Mouse (Mus musculus) layer of hippocampus, adult 2 months (tissue): ENCODE data around the gene Tnfaip1. TPM values are rescaled to one million over a fixed set of nuclear protein-coding genes. Genes with fewer than 3 reads are reported as not detected.

Experiments used
- DNase-seq, 2 experiments: peaks; one replicate each; pipeline ENCODE4 v3.0.0; 2022; ENCODE audit warnings: low spot score in 2 of 2
- H3K27ac ChIP-seq: fragments of 200-600 bp; 2 replicates; pipeline ENCODE4 v1.8.1; 2022
- H3K4me3 ChIP-seq: fragments of 200-600 bp; 2 replicates; pipeline ENCODE4 v1.8.1; 2022; ENCODE audit warnings: mild to moderate bottlenecking
- CTCF ChIP-seq: fragments of 200-600 bp; conservative IDR thresholded peaks from 2 replicates; pipeline ENCODE4 v1.8.1; 2022; ENCODE audit warnings: antibody characterized with exemption, mild to moderate bottlenecking, moderate library complexity
- total RNA-seq, 2 experiments: library from RNA; stranded (reverse); gene quantifications; 2 replicates each; pipeline ENCODE4 v1.2.3; 2021

Gene Tnfaip1
- total RNA-seq, 2 experiments from 2014 or later, result 29.9 to 31.3 TPM

DNA sequence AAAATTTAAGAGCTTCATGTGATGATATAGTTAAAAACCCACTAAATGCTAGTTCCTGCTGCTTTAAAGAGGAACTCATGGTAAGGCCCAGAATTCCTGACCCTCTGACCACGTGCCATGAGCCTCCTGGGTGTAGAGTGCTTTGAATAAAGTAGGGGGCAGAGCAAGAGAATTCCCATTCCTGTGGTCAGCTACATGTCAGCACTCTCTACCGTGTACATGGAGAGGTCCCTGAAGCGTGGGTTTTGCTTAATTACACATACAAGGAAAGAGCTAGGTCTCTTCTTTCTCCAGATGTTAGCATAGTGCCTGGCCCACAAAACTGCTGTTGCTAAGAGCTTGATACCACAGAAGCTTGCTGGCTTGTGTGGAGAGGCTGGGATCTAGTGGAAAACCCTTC, 30.7 kb downstream of the Tnfaip1 start:
- no peak for DNase-seq

DNA sequence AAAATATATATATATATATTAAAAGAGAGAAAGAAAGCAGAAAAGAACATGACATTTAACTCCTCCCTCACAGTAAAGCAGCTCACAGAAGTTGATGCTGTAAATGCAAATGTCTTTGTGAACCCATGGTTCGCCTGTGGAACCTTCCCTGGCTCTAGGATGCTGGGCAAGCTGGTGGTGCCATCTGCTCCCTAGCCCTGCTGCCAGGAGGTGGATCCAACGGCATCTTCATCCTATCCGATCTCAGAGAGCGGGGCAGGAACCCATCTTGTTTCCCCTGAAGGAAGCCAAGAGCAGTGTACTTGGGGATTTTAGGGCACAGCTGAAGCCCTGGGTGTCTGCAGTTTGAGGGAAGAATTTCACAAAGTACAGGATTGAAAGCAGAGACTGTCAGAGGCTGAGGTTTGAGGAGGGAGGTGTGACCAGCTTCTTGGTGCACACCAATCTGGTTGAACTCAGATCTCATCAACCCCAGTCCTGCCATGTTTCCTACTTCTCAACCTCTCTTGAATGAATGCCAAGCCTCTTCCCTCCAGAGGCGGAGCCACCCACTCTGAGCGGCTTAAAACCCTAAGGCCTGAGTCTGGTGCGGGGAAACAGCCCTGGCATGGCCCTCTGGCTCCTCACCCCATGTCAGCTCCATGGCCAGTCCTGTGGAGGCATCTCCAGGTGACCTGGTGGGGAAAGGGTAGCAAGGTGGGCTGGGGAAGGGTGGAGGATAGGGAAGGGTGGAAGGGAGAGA, 33.1 kb downstream of the Tnfaip1 start, which contains the start of gene Sebox:
Gene Sebox, plus strand, starts transcription at position 539 of the 742 bp plus-strand sequence.
- no peak for TF ChIP-seq CTCF
- DNase-seq, result peak; percentile 66 to 69
- Histone ChIP-seq H3K4me3 (no peak within 1 kb of the TSS), H3K27ac (peak within 1 kb of the TSS; percentile 77)

More for the DNA sequence above, 30.7 kb downstream of the Tnfaip1 start:
- H3K4me3 ChIP-seq, result no peak overlapping the region
- no peak overlapping the region for H3K27ac ChIP-seq
- no peak for TF ChIP-seq CTCF

DNA sequence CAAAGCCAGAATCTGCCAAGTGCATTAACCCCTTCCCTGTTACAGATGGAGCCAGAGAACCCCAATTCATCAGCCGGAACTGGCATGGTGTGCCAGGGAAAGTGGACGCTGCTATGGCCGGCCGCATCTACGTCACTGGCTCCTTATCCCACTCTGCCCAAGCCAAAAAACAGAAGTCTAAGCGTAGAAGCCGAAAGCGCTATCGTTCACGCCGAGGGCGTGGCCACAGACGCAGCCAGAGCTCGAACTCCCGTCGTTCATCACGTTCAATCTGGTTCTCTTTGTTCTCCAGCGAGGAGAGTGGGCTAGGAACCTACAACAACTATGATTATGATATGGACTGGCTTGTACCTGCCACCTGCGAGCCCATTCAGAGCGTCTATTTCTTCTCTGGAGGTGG, 34.6 kb downstream of the Tnfaip1 start:
- H3K27ac ChIP-seq, result no peak overlapping the region
- no peak overlapping the region for H3K4me3 ChIP-seq
- DNase-seq, result no peak
- no peak for TF ChIP-seq CTCF

DNA sequence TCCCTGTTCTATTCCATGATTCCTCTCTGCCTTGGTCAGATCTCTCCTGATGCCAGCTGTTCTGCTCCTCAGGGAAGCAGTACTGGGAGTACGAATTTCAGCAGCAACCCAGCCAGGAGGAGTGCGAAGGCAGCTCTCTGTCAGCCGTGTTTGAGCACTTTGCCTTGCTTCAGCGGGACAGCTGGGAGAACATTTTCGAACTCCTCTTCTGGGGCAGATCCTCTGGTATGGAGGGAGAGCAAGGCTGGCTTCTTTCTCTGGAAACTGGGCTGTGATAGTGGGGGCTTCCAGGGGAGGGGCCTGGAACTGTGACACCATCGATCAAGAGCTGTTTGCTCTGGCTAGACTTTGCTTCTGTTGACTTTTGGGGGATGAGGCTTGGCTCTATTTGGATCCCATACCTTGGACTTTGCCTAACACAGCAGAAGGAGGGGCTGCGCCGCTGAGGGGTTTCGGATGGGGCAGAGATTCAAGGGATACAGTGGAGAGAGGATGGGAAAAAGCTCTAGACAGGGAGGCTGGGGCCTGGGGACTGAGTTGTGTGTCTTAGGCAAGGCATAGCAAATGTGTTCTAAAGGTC, 35.4 kb downstream of the Tnfaip1 start:
- TF ChIP-seq CTCF, result no peak
- H3K4me3 ChIP-seq, result peak overlapping the region; percentile 3; the same call in 1 of the 2 replicates
- H3K27ac ChIP-seq, result no peak overlapping the region
- no peak for DNase-seq

DNA sequence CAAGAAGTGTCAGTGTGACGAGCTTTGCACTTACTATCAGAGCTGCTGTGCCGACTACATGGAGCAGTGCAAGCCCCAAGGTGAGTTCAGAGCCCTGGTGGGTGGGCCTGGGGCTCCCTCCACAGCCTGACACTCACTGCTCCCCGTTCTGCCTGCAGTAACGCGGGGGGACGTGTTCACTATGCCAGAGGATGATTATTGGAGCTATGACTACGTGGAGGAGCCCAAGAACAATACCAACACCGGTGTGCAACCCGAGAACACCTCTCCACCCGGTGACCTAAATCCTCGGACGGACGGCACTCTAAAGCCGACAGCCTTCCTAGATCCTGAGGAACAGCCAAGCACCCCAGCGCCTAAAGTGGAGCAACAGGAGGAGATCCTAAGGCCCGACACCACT, 36.6 kb downstream of the Tnfaip1 start:
- DNase-seq, result no peak
- H3K4me3 ChIP-seq, result peak overlapping the region; percentile 9; the same call in 1 of the 2 replicates
- no peak for TF ChIP-seq CTCF
- H3K27ac ChIP-seq, result no peak overlapping the region

DNA sequence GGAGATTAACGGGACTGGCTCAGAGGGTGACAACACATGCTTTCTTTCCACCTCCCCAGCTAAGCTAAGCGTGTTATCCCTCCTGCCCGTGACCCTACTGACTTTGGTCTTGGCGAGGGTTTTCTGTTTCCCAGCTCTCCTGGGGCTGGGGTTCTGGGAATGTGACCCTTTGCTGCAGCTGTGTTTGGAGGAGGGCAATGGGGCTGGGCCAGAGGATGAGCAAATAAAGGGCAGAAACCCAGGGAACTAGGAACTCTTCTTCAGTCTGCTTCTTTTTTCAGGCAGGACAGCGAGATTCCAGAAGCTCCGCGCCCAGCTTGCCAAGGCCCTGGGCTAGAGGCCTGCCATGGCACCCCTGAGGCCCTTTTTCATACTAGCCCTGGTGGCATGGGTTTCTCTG, 37.1 kb downstream of the Tnfaip1 start, which contains the start of gene Vtn:
Gene Vtn, plus strand, starts transcription at position 88 of the 400 bp plus-strand sequence.
- peak within 1 kb of the TSS; percentile 83 for H3K27ac ChIP-seq

DNA sequence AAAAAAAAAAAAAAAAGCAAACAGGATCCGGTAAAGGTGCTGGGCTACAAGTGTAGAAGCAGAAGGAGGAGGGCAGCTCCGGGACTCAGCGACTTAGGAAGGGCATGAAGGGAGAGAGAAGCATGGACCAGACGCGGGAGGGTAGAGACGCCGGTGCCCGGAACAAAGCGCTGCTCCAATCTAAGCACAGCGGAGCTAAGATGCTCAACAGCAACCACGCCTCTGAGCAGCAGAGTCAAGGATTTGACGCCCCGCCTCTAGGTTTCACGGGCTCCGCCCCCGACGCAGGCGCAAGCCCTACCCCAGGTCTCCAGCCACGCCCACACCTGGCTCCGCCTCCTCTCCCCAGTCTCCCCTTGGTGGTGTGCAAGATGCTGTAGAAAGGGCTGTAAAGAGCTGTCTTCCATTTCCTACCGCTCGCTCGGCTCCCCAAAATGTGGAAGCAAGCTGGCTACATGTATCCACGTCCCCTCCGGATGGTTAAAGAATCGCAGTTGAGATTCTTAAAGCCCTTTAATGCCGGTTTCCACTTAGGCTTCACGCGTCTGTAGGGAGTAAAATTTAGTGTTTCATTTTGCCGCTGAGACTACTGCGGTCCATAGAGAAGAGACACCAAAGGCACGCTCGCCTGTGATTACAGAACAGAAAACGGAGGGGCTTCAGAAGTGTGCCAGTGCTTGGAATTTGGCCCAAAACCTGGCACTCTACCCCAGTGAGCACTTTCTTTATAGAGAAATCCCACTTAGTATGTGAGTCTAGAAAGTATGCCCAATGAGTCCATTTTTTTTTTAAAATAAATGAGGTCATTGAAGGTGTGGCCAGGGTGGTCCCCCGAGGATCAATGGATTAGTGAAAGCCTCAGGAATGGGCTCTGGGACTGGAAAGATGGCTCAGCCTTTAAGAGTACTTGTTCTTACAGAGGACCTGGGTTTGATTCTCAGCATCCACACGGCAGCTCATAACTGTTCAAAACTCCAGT, 38.3 kb downstream of the Tnfaip1 start, which contains the start of gene Sarm1:
Gene Sarm1, minus strand, starts transcription at position 211 of the 979 bp plus-strand sequence.
- H3K4me3 ChIP-seq, result peak within 1 kb of the TSS; percentile 87
- peak; percentile 96 for DNase-seq
- peak; percentile 32 for TF ChIP-seq CTCF
- peak within 1 kb of the TSS; percentile 83 for H3K27ac ChIP-seq

More for the DNA sequence above, 37.1 kb downstream of the Tnfaip1 start, which contains the start of gene Vtn:
- H3K4me3 ChIP-seq, result peak within 1 kb of the TSS; percentile 87
- DNase-seq, result no peak
- no peak for TF ChIP-seq CTCF

DNA sequence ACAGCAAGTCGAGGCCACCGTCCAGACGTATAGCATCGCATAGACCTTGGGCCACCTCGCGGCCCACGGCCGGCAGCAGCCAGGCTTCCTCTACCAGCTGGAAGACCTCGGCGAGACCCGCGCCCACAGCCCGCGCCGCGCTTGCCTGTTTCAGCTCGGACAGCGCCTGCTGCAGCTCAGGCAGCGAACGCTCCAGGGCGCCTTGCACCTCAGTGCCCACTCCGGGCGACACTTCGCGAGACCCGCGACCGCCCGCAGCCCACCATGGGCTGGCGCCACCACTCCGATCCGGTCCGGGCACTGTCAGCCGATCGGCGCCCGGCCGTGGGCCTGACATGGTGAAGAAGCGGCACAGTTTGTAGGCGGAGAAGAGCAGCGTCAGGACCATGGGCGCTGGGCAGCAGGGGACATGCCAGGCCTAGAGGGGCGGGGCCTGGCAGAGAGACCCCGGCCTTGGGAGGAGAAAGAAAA, 39.0 kb downstream of the Tnfaip1 start:
- no peak for TF ChIP-seq CTCF
- Histone ChIP-seq H3K4me3 (peak overlapping the region; percentile 87), H3K27ac (peak overlapping the region; percentile 83)
- no peak for DNase-seq

DNA sequence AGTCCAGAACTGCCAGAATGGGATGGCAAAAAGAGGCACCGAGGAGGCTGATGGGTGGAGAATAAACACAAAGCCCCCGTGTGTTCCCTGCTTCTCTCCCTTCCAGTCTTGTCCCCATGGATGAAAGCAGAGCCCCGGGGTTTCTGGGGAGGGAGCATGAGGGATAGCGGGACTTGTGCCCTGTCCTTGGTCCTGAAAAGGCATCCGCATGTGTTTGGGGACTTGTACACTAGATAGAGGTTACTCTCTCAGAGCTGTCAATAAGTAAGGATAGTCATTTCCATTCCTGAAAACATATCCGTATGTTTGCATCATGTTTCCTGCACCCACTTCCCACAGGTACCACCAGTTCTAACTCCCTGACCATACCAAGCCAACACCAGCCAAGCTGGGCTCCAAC, 40.2 kb downstream of the Tnfaip1 start:
- H3K27ac ChIP-seq, result peak overlapping the region; percentile 6; the same call in 1 of the 2 replicates
- H3K4me3 ChIP-seq, result peak overlapping the region; percentile 87
- DNase-seq, result no peak
- TF ChIP-seq CTCF, result no peak

DNA sequence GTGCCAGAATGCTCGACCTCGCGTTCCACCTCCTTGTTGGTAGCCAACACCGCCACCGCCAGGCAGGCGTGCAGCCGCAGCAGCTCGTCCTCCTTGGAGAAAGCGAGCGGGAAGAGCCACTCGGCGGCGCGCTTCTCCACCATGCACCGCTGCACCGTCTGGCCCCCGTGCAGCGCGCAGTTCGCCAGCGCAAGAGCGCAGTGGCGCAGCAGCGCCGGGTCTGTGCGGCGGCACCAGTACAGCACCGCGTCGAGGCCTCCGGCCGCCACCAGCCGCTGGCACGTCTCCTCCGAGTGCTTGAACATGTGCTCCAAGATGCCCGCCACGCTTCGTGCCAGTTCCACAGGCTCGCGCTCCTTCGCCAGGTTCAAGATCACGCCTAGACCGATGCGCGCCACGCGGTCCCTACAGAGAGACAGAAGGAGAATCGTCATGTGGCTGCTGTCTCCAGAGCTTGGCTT, 45.3 kb downstream of the Tnfaip1 start:
- Histone ChIP-seq H3K4me3 (peak overlapping the region; percentile 50), H3K27ac (peak overlapping the region; percentile 65)
- DNase-seq, result peak; percentile 45 to 59
- peak; percentile 54 for TF ChIP-seq CTCF

DNA sequence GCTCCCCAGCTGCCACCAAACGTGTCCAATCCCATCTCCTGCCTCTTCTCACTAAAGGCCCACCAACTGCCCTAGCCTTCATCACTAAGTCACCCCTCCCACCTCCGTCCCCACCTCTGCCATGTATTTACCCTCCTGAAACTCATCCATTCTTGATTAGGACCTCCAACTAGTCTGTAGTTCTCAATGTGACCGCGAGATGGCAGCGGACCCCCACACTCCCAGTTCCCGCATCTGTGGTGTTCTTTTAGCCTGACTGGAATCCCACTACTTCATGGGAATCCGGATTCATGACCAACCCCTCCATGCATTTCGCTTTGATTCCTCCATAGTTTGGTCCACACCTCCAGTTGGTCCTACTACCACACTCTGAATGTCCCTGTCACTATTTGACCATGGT, 48.0 kb downstream of the Tnfaip1 start:
- no peak overlapping the region for H3K27ac ChIP-seq
- H3K4me3 ChIP-seq, result no peak overlapping the region
- DNase-seq, result peak; percentile 52 to 87
- peak; percentile 90 for TF ChIP-seq CTCF

DNA sequence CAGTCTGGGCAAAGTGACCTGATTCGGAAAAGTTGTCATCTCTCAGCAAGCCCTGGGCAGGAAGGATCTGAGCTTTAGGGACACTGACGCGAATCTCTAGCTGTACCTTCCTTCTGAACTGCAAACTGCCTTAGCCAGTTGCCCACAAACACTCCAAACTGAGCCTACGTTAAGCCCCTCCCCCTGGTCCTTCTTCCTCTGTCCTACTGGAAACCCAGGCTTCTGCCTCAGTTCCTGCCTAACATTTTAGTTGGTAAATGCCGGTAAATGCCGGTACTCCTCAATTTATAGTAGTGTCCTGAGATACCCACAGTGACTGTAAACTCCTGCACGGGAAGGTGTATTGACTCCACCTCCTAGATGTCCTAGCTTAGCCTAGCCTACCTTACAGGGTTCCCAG, 52.5 kb downstream of the Tnfaip1 start:
- no peak overlapping the region for H3K4me3 ChIP-seq
- TF ChIP-seq CTCF, result no peak
- H3K27ac ChIP-seq, result no peak overlapping the region
- DNase-seq, result no peak
